Mouse (Mus musculus): ENCODE measurements around the gene Adipoq.

DNA sequence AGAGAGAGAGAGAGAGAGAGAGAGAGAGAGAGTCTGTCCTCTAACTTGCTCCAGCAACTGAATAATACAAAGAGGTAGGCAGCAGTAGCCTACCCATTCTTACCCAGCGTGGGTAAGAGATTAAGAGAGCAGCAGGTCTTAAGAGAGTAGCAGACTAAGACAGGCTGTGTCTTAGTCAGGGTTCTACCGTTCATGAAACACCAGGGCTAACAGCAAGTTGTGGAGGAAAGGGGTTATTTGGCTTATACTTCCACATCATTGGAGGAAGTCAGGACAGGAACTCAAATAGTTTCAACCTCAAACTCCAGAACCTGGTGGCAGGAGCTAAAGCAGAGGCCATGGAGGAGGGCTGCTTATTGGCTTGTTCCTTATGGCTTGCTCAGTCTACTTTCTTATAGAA lies 42.5 kb upstream of the Adipoq start:
- TF ChIP-seq TCF12 (IDR thresholded peaks at IDR 0.05; ENCODE audit: low read depth, low read length) (no peak), GABPA (IDR thresholded peaks at IDR 0.05; ENCODE audit: low read depth, low read length) (no peak), GATA1 (IDR thresholded peaks at IDR 0.05; ENCODE audit: low read depth, low read length) (no peak), MAFK (IDR thresholded peaks at IDR 0.05; ENCODE audit: borderline replicate concordance, low read depth, low read length) (no peak), POLR2A (IDR thresholded peaks at IDR 0.05; ENCODE audit: control insufficient read depth in 1 of 2, insufficient read depth in 1 of 2, low read depth in 1 of 2, low read length in 2 of 2, poor library complexity in 1 of 2) (no peak), MAX (IDR thresholded peaks at IDR 0.05; ENCODE audit: low read length) (no peak), MXI1 (IDR thresholded peaks at IDR 0.05; ENCODE audit: low read depth, low read length) (no peak), USF1 (IDR thresholded peaks at IDR 0.05; ENCODE audit: low read depth, low read length) (no peak), CTCF (IDR thresholded peaks at IDR 0.05 in 2 of 3, conservative IDR thresholded peaks at IDR 0.05 in 1 of 3; ENCODE audit: control insufficient read depth in 1 of 3, insufficient read depth in 1 of 3, low read depth in 2 of 3, low read length in 3 of 3, poor library complexity in 1 of 3, severe bottlenecking in 1 of 3) (no peak), ZC3H11A (IDR thresholded peaks at IDR 0.05; ENCODE audit: low read depth, low read length) (no peak), ZMIZ1 (IDR thresholded peaks at IDR 0.05; ENCODE audit: low read depth, low read length) (no peak)

All from MEL (cell line).